Mouse (Mus musculus): Measurements from ENCODE around the gene Eogt. TPM values are rescaled to one million over a fixed set of nuclear protein-coding genes. Genes with fewer than 3 reads are reported as not detected.

Gene Eogt
- total RNA-seq (2023) = 10 to 100 TPM; 11.9 to 14.2 TPM

GRCm38 (mm10) chr6:97148383-97149251 is at the start of gene Eogt:
Eogt (minus strand) TSS chr6:97149182.

GRCm38 (mm10) chr6:97178491-97179366 is 29.7 kb upstream of the Eogt start, which contains the start of gene Tmf1:
Tmf1 (minus strand) TSS chr6:97179122.

GRCm38 (mm10) chr6:97060074-97060681 is 88.8 kb downstream of the Eogt start, which contains the start of gene Fam19a4:
Fam19a4 (minus strand) TSS chr6:97060413.

Other genes starting within 250 kb of the Eogt start
- not detected for gene Fam19a4, start 88.8 kb downstream of the Eogt start, total RNA-seq (2023)
- gene Tmf1, start 29.9 kb upstream of the Eogt start, total RNA-seq (2023) = 10 to 100 TPM; 55.0 to 58.1 TPM
- gene Uba3, start 56.5 kb upstream of the Eogt start, total RNA-seq (2023) = 10 to 100 TPM; 31.5 to 32.9 TPM
- gene Arl6ip5, start 61.5 kb upstream of the Eogt start, total RNA-seq (2023) = 100 to 1,000 TPM; 178 to 191 TPM
- not detected for gene Lmod3, start 103.6 kb upstream of the Eogt start, total RNA-seq (2023)